Mouse (Mus musculus) heart, adult 2 months (tissue): ENCODE measurements around the gene Olfr801.

ENCODE experiments used
- CTCF ChIP-seq: fragments of 200-600 bp; IDR thresholded peaks from 2 replicates; pipeline ENCODE4 v1.8.1; 2022; ENCODE audit warnings: antibody characterized with exemption, mild to moderate bottlenecking, moderate library complexity
- POLR2A ChIP-seq: fragments of 200-500 bp; IDR thresholded peaks from 2 replicates; pipeline ENCODE4 v1.6.1; 2011; ENCODE audit warnings: mild to moderate bottlenecking, low read depth, low read length, control low read depth; ENCODE audit not compliant: insufficient read depth

GRCm38 (mm10) chr10:129694186-129694585, 20.5 kb upstream of the Olfr801 start, which contains the start of gene Olfr803:
- TF ChIP-seq CTCF (no peak), POLR2A (no peak)
